In genomic region chr3:133312850-133313249, GRCm38 (mm10) we compare ENCODE assay signal across 12 mouse cellular contexts.
"Had no signal": no experiment of that assay in that cellular context is flagged by ENCODE, and none has a peak within 500 bp of the region (broad histone marks: within the 10 kb centered on the region; RNA-seq: fewer than 3 reads in every experiment).

No protein-coding gene starts in this region.

- DNase-seq: kidney, adult 8-10 months; kidney, postnatal 25 days; lung, adult 2 months; lung, postnatal 36 days; right cerebral cortex, postnatal 25 days; thymus, postnatal 14 days had no signal

- ATAC-seq: lung, postnatal 0 days; midbrain, embryonic 15.5 days had no signal

- H3K4me3 ChIP-seq: left cerebral cortex, adult 2 months; limb, embryonic 12.5 days; midbrain, embryonic 15.5 days; neural tube, embryonic 13.5 days had no signal

- H3K4me2 ChIP-seq: limb, embryonic 12.5 days; midbrain, embryonic 11.5 days; midbrain, embryonic 15.5 days; neural tube, embryonic 13.5 days had no signal

- H3K9ac ChIP-seq: limb, embryonic 12.5 days; midbrain, embryonic 15.5 days; neural tube, embryonic 13.5 days had no signal

- H3K27me3 ChIP-seq: limb, embryonic 12.5 days; midbrain, embryonic 15.5 days; neural tube, embryonic 13.5 days had no signal

- H3K9me3 ChIP-seq: midbrain, embryonic 15.5 days; neural tube, embryonic 13.5 days had no signal

- H3K36me3 ChIP-seq: midbrain, embryonic 15.5 days; neural tube, embryonic 13.5 days had no signal

- H3K27ac ChIP-seq: left cerebral cortex, adult 2 months; limb, embryonic 12.5 days; midbrain, embryonic 15.5 days; neural tube, embryonic 13.5 days had no signal
